Mouse (Mus musculus) midbrain, embryonic 14.5 days (tissue): ENCODE data around the gene Popdc2. TPM values are rescaled to one million over a fixed set of nuclear protein-coding genes. Genes with fewer than 3 reads are reported as not detected.

Source experiments
- ATAC-seq: fragments of 200-750 bp; cut with Nextera tagmentation; 2 replicates; pipeline ENCODE4 v1.8.0; 2017; ENCODE audit warnings: moderate number of reproducible peaks, moderate library complexity; ENCODE audit not compliant: low FRiP score, low TSS enrichment
- DNase-seq: peaks from one replicate; pipeline ENCODE4 v3.0.0-alpha.2; 2015
- H3K27ac ChIP-seq: fragments of 300-500 bp; sonication (generic); replicated peaks from 2 replicates; pipeline ENCODE4 v1.5.1; 2014; ENCODE audit warnings: mild to moderate bottlenecking, low read depth, low read length, moderate library complexity
- H3K27me3 ChIP-seq: fragments of 300-500 bp; sonication (generic); 2 replicates; pipeline ENCODE4 v1.6.1; 2014; ENCODE audit warnings: low read length, control low read depth, mixed read lengths; ENCODE audit not compliant: control insufficient read depth, insufficient read depth
- H3K36me3 ChIP-seq: fragments of 300-500 bp; sonication (generic); 2 replicates; pipeline ENCODE4 v1.6.1; 2014; ENCODE audit warnings: low read length, control low read depth; ENCODE audit not compliant: control insufficient read depth, insufficient read depth
- H3K4me1 ChIP-seq: fragments of 300-500 bp; sonication (generic); 2 replicates; pipeline ENCODE4 v1.6.1; 2014; ENCODE audit warnings: mild to moderate bottlenecking, antibody characterized with exemption, low read length, control low read depth; ENCODE audit not compliant: control insufficient read depth, insufficient read depth
- H3K4me2 ChIP-seq: fragments of 300-500 bp; sonication (generic); 2 replicates; pipeline ENCODE4 v1.6.1; 2014; ENCODE audit warnings: mild to moderate bottlenecking, low read length, moderate library complexity
- H3K4me3 ChIP-seq: fragments of 300-500 bp; sonication (generic); replicated peaks from 2 replicates; pipeline ENCODE4 v1.5.1; 2014; ENCODE audit warnings: low read depth, low read length
- H3K9ac ChIP-seq: fragments of 300-500 bp; sonication (generic); replicated peaks from 2 replicates; pipeline ENCODE4 v1.6.1; 2014; ENCODE audit warnings: mild to moderate bottlenecking, low read length, moderate library complexity
- H3K9me3 ChIP-seq: fragments of 300-500 bp; sonication (generic); 2 replicates; pipeline ENCODE4 v1.6.1; 2016; ENCODE audit warnings: low read length, control low read depth, mixed read lengths; ENCODE audit not compliant: control insufficient read depth
- WGBS: fragments of 180-500 bp; shearing (Covaris S2); extraction: QIAGEN DNeasy Blood & Tissue Kit; methylation state at CpG from one replicate; pipeline ENCODE4 v1.1.7; 2014; 5-methylcytosine and 5-hydroxymethylcytosine counted together
- polyA plus RNA-seq: library from polyadenylated mRNA; unstranded; fragments of >200 nt; fragmentation: Nextera tagmentation; extraction: Ambion mirVana; gene quantifications from 2 replicates; pipeline ENCODE4 v1.2.1, GENCODE M21; 2014

The Popdc2 gene
- polyA plus RNA-seq, 1 experiment from 2014 or later = 0.51 TPM

GRCm38 (mm10) chr16:38408416-38408815 lies 46.4 kb downstream of the Popdc2 start:
- ATAC-seq (no peak), DNase-seq (no peak)
- Histone ChIP-seq H3K4me1 (no peaks in the 10 kb centered on the region), H3K27me3 (no peaks in the 10 kb centered on the region), H3K9ac (no peak overlapping the region), H3K4me3 (no peak overlapping the region), H3K4me2 (no peak overlapping the region), H3K36me3 (no peaks in the 10 kb centered on the region), H3K9me3 (no peaks in the 10 kb centered on the region), H3K27ac (no peak overlapping the region)
- WGBS = 89% methylated on average over 8 of the region's 8 CpGs

- no peak for DNase-seq
- no peak overlapping the region for H3K4me2 ChIP-seq
- no peaks in the 10 kb centered on the region for H3K36me3 ChIP-seq
- ATAC-seq = no peak
- H3K9ac ChIP-seq = no peak overlapping the region
- H3K4me3 ChIP-seq = no peak overlapping the region
- H3K4me1 ChIP-seq = no peaks in the 10 kb centered on the region
- H3K27me3 ChIP-seq = no peaks in the 10 kb centered on the region
- no peaks in the 10 kb centered on the region for H3K9me3 ChIP-seq
- no peak overlapping the region for H3K27ac ChIP-seq
- 86% methylated on average over 7 of the region's 7 CpGs for WGBS
Observed at GRCm38 (mm10) chr16:38414953-38415352, 52.9 kb downstream of the Popdc2 start.

- no peaks in the 10 kb centered on the region for H3K9me3 ChIP-seq
- H3K4me2 ChIP-seq = no peak overlapping the region
- no peaks in the 10 kb centered on the region for H3K27me3 ChIP-seq
- no peak overlapping the region for H3K9ac ChIP-seq
- ATAC-seq (no peak), DNase-seq (no peak)
- no peaks in the 10 kb centered on the region for H3K36me3 ChIP-seq
- no peaks in the 10 kb centered on the region for H3K4me1 ChIP-seq
- 86% methylated on average over 2 of the region's 2 CpGs for WGBS
- H3K27ac ChIP-seq = no peak overlapping the region
- H3K4me3 ChIP-seq = no peak overlapping the region
Observed at GRCm38 (mm10) chr16:38425374-38425773, 63.4 kb downstream of the Popdc2 start.

GRCm38 (mm10) chr16:38425799-38426198 lies 63.8 kb downstream of the Popdc2 start:
- H3K4me2 ChIP-seq = no peak overlapping the region
- ATAC-seq (no peak), DNase-seq (no peak)
- H3K9ac ChIP-seq = no peak overlapping the region
- H3K4me1 ChIP-seq = no peaks in the 10 kb centered on the region
- H3K9me3 ChIP-seq = no peaks in the 10 kb centered on the region
- WGBS = 92% methylated on average over 1 of the region's 1 CpGs
- no peaks in the 10 kb centered on the region for H3K27me3 ChIP-seq
- H3K36me3 ChIP-seq = no peaks in the 10 kb centered on the region
- H3K27ac ChIP-seq = no peak overlapping the region
- no peak overlapping the region for H3K4me3 ChIP-seq

Other genes starting within 250 kb of the Popdc2 start
- not detected in 2 replicates for gene Nr1i2, start 67.4 kb upstream of the Popdc2 start, polyA plus RNA-seq
- gene Maats1, start 20.1 kb upstream of the Popdc2 start, polyA plus RNA-seq = 0.51 and 1.0 TPM in 2 replicates
- gene Cox17, start 15.2 kb upstream of the Popdc2 start, polyA plus RNA-seq = 83.8 and 88.1 TPM in 2 replicates
- gene Gm21987, start 15.2 kb upstream of the Popdc2 start, polyA plus RNA-seq = not detected in 2 replicates
- gene Pla1a, start 70.9 kb downstream of the Popdc2 start, polyA plus RNA-seq = 0.26 and 0.38 TPM in 2 replicates
- gene Adprh, start 90.5 kb downstream of the Popdc2 start, polyA plus RNA-seq = 139 and 158 TPM in 2 replicates
- 0.35 and 0.93 TPM in 2 replicates for gene Cd80, start 93.4 kb downstream of the Popdc2 start, polyA plus RNA-seq
- gene Timmdc1, start 160.5 kb downstream of the Popdc2 start, polyA plus RNA-seq = 28.5 and 28.9 TPM in 2 replicates
- 49.0 and 62.8 TPM in 2 replicates for gene Poglut1, start 188.0 kb downstream of the Popdc2 start, polyA plus RNA-seq
- gene Tmem39a, start 196.5 kb downstream of the Popdc2 start, polyA plus RNA-seq = 35.6 and 38.6 TPM in 2 replicates